In the genomic region with DNA sequence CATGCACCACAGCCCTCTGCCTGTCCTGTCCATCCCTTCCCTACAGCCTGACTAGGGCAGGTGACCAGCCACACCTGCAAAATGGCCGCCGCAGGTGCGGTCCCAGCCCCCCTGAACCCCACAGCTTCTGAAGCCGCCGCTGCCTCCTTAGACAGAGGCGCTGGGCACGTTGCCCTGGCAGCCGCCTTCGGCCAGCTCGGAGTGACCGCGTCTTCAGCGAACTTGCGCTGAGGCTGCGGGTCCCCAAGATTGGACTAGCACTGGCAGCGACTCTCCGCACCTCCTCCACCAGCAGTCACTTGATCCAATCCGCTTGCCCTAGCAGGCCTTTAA, we compare ENCODE assay signal across 9 mouse cellular contexts. TPM values are rescaled to one million over a fixed set of nuclear protein-coding genes. Genes with fewer than 3 reads are reported as not detected.
DNase-seq lines count a peak whose midpoint lies in the region; ATAC-seq lines count a peak whose summit lies in the region.
"Had no signal": no experiment of that assay in that cellular context is flagged by ENCODE, and none has a peak within 500 bp of the region (broad histone marks: within the 10 kb centered on the region; RNA-seq: fewer than 3 reads in every experiment).

No protein-coding gene starts in this region.

- 1% methylated on average over 18 of the region's 18 CpGs for WGBS in hindbrain, embryonic 11.5 days
- 4% methylated on average over 18 of the region's 18 CpGs for WGBS in liver, embryonic 15.5 days (ENCODE audit: insufficient replicate concordance)

- peak overlapping the region; percentile 57 for H3K4me3 ChIP-seq in hindbrain, embryonic 11.5 days (ENCODE audit: low read depth, low read length)
- no peak overlapping the region; the same call in 1 of the 2 replicates for H3K4me3 ChIP-seq in liver, embryonic 15.5 days (replicated peaks)

- no peaks in the 10 kb centered on the region for H3K36me3 ChIP-seq in hindbrain, embryonic 11.5 days (ENCODE audit: control insufficient read depth, insufficient read depth, low read length)
- no peaks in the 10 kb centered on the region for H3K36me3 ChIP-seq in liver, embryonic 15.5 days (replicated peaks)

- H3K27ac ChIP-seq in hindbrain, embryonic 11.5 days (ENCODE audit: low read depth, low read length) = no peak overlapping the region; the same call in 1 of the 2 replicates
- no peak overlapping the region for H3K27ac ChIP-seq in liver, embryonic 15.5 days (replicated peaks)
- H3K27ac ChIP-seq: macrophage had no signal

- H3K9me3 ChIP-seq in hindbrain, embryonic 11.5 days (ENCODE audit: control insufficient read depth, low read length) = no peaks in the 10 kb centered on the region
- no peaks in the 10 kb centered on the region for H3K9me3 ChIP-seq in liver, embryonic 15.5 days (replicated peaks)

- peak; percentile 73 for DNase-seq in cerebellum, adult 11-12 months
- no peak for DNase-seq in cerebellum, adult 11 months
- DNase-seq in ovary, postnatal 36 days (ENCODE audit: low spot score) = peak; percentile 18
- no peak for DNase-seq in ovary, adult 18-20 months (ENCODE audit: low spot score)
- no peak for DNase-seq in hindbrain, embryonic 11.5 days (ENCODE audit: low spot score)
- DNase-seq in yolk sac, embryonic 10.5 days (ENCODE audit: low spot score) = no peak

- peak; percentile 6; the same call in 1 of the 2 replicates for ATAC-seq in hindbrain, embryonic 11.5 days (ENCODE audit: low FRiP score)
- ATAC-seq in liver, embryonic 15.5 days (ENCODE audit: insufficient read depth) = no peak
- no peak for ATAC-seq in erythroblast, adult 5-6 weeks (replicated peaks; ENCODE audit: low FRiP score, poor library complexity, severe bottlenecking)

- H3K4me2 ChIP-seq in hindbrain, embryonic 11.5 days (replicated peaks; ENCODE audit: low read depth, low read length) = peak overlapping the region; percentile 91
- H3K4me2 ChIP-seq in liver, embryonic 15.5 days = peak overlapping the region; percentile 49

- peak overlapping the region; percentile 66 for H3K9ac ChIP-seq in hindbrain, embryonic 11.5 days (ENCODE audit: low read depth, low read length)
- H3K9ac ChIP-seq in liver, embryonic 15.5 days = no peak overlapping the region

- peaks cover 13% of the 10 kb centered on the region; the same call in 1 of the 2 replicates for H3K27me3 ChIP-seq in hindbrain, embryonic 11.5 days (ENCODE audit: control insufficient read depth, insufficient read depth, low read length)
- H3K27me3 ChIP-seq in liver, embryonic 15.5 days = peaks cover 54% of the 10 kb centered on the region

- peaks cover 6% of the 10 kb centered on the region for H3K4me1 ChIP-seq in hindbrain, embryonic 11.5 days (replicated peaks; ENCODE audit: control insufficient read depth, insufficient read depth, low read length)
- peaks cover 7% of the 10 kb centered on the region; the same call in 1 of the 2 replicates for H3K4me1 ChIP-seq in liver, embryonic 15.5 days (replicated peaks)

RNA-seq across cellular contexts. Expression of a gene that starts 1.5 kb away (rescaled TPM):
- 72.0 and 82.8 TPM in 2 replicates for polyA plus RNA-seq in hindbrain, embryonic 11.5 days (2014; fragmentation: Nextera tagmentation; extraction: Ambion mirVana)
- polyA plus RNA-seq in liver, embryonic 15.5 days (2015; fragmentation: Nextera tagmentation; extraction: Ambion mirVana) = 0.24 TPM in 2 replicates
- not detected in 2 replicates for total RNA-seq in erythroblast, adult 5-6 weeks (2015; ENCODE audit: low replicate concordance)
- total RNA-seq in erythroblast, adult 5-6 weeks (2017; ENCODE audit: low replicate concordance) = under 0.01 TPM in 1 of 2 replicates, not detected in the other

RNA-seq across cellular contexts. Expression of a gene that starts 34.8 kb away (rescaled TPM):
- not detected in 2 replicates for polyA plus RNA-seq in hindbrain, embryonic 11.5 days (2014; fragmentation: Nextera tagmentation; extraction: Ambion mirVana)
- polyA plus RNA-seq in liver, embryonic 15.5 days (2015; fragmentation: Nextera tagmentation; extraction: Ambion mirVana) = 12.3 and 14.8 TPM in 2 replicates
- not detected in 2 replicates for total RNA-seq in erythroblast, adult 5-6 weeks (2015; ENCODE audit: low replicate concordance)
- not detected in 2 replicates for total RNA-seq in erythroblast, adult 5-6 weeks (2017; ENCODE audit: low replicate concordance)
- polyA plus RNA-seq: macrophage had no signal

Comparison
In these comparisons a context has a peak if more than half of its experiments do, and no peak if none do; other contexts are left out.
1. DNase-seq: peak in cerebellum, adult 11-12 months (single experiment) and ovary, postnatal 36 days (single experiment); none in cerebellum, adult 11 months (single experiment), ovary, adult 18-20 months (single experiment), hindbrain, embryonic 11.5 days (single experiment) and yolk sac, embryonic 10.5 days (single experiment).
2. RNA of a gene that starts 1.5 kb away (polyA plus RNA-seq): 72.0 to 82.8 TPM in hindbrain, embryonic 11.5 days; 0.24 TPM in liver, embryonic 15.5 days; every median in the first group is over 10 times any median in the second.
3. RNA of a gene that starts 34.8 kb away (polyA plus RNA-seq): 12.3 to 14.8 TPM in liver, embryonic 15.5 days; not detected in hindbrain, embryonic 11.5 days; every median in the first group is over 10 times any median in the second.